Mouse (Mus musculus) MEL (cell line): ENCODE measurements around the gene Hfm1.

Experiments used
- CTCF ChIP-seq, 3 experiments: IDR thresholded peaks in 2 of 3; conservative IDR thresholded peaks in 1 of 3; 2 replicates each; pipeline ENCODE4 v1.5.1; 2011 to 2012; ENCODE audit warnings: low read length in 3 of 3, low read depth in 2 of 3, mild to moderate bottlenecking in 2 of 3, improper control_type of control experiment in 1 of 3, inconsistent platforms in 1 of 3, mixed read lengths in 1 of 3, moderate library complexity in 1 of 3; ENCODE audit not compliant: control insufficient read depth in 1 of 3, insufficient read depth in 1 of 3, poor library complexity in 1 of 3, severe bottlenecking in 1 of 3
- EP300 ChIP-seq, 2 experiments: IDR thresholded peaks; 2 replicates each; pipeline ENCODE4 v1.6.1; 2011; ENCODE audit warnings: improper control_type of control experiment in 2 of 2, low read length in 2 of 2, low read depth in 1 of 2, mild to moderate bottlenecking in 1 of 2
- MYC ChIP-seq: IDR thresholded peaks from 2 replicates; pipeline ENCODE4 v1.6.1; 2011; ENCODE audit warnings: low read depth, mild to moderate bottlenecking, low read length, improper control_type of control experiment, moderate library complexity
- POLR2A ChIP-seq, 2 experiments: IDR thresholded peaks; 2 replicates each; pipeline ENCODE4 v1.6.1; 2011 to 2012; ENCODE audit warnings: low read length in 2 of 2, mild to moderate bottlenecking in 2 of 2, control low read depth in 1 of 2, improper control_type of control experiment in 1 of 2, low read depth in 1 of 2, moderate library complexity in 1 of 2; ENCODE audit not compliant: control insufficient read depth in 1 of 2, insufficient read depth in 1 of 2, poor library complexity in 1 of 2
- POLR2AphosphoS2 ChIP-seq: IDR thresholded peaks from 2 replicates; pipeline ENCODE4 v1.6.1; 2011; ENCODE audit warnings: low read length, improper control_type of control experiment

- TF ChIP-seq POLR2A (IDR thresholded peaks at IDR 0.05; ENCODE audit: control insufficient read depth in 1 of 2, insufficient read depth in 1 of 2, low read depth in 1 of 2, low read length in 2 of 2, poor library complexity in 1 of 2), result no peak
- no peak for TF ChIP-seq CTCF (IDR thresholded peaks at IDR 0.05 in 2 of 3, conservative IDR thresholded peaks at IDR 0.05 in 1 of 3; ENCODE audit: control insufficient read depth in 1 of 3, insufficient read depth in 1 of 3, low read depth in 2 of 3, low read length in 3 of 3, poor library complexity in 1 of 3, severe bottlenecking in 1 of 3)
- TF ChIP-seq EP300 (IDR thresholded peaks at IDR 0.05; ENCODE audit: low read depth in 1 of 2, low read length in 2 of 2), result no peak
- TF ChIP-seq MYC, result no peak
- no peak for TF ChIP-seq POLR2AphosphoS2
Observed at GRCm38 (mm10) chr5:106797896-106798295, 128.2 kb downstream of the Hfm1 start.
